Mouse (Mus musculus): ENCODE results near the gene Asna1. TPM values are rescaled to one million over a fixed set of nuclear protein-coding genes. Genes with fewer than 3 reads are reported as not detected.
A peak's percentile ranks its signal among the peaks of the same experiment; 100 is the strongest.

Asna1 gene
- total RNA-seq, 2 experiments from 2014 or later: 45.6 to 48.2 TPM

GRCm38 (mm10) chr8:85035165-85035727, 10.2 kb upstream of the Asna1 start:
- DNase-seq: no peak

GRCm38 (mm10) chr8:85034764-85035163, 9.7 kb upstream of the Asna1 start:
- peak; percentile 50 for DNase-seq

GRCm38 (mm10) chr8:85033867-85034266, 8.8 kb upstream of the Asna1 start:
- no peak for DNase-seq

GRCm38 (mm10) chr8:85032622-85033311, 7.7 kb upstream of the Asna1 start:
- no peak for DNase-seq

- no peak for DNase-seq
Observed at GRCm38 (mm10) chr8:85029271-85029670, 4.2 kb upstream of the Asna1 start.

GRCm38 (mm10) chr8:85027922-85028321, 2.8 kb upstream of the Asna1 start:
- no peak for DNase-seq

- DNase-seq: no peak
Observed at GRCm38 (mm10) chr8:85027516-85027855, 2.4 kb upstream of the Asna1 start.

- peak; percentile 96 for DNase-seq
Observed at GRCm38 (mm10) chr8:85026670-85027515, 1.8 kb upstream of the Asna1 start, which contains the start of gene Trir. Gene Trir, plus strand, starts transcription at chr8:85026823.

- no peak for DNase-seq
Observed at GRCm38 (mm10) chr8:85023846-85024245, 1.2 kb downstream of the Asna1 start.

GRCm38 (mm10) chr8:85021514-85022055, 3.5 kb downstream of the Asna1 start:
- no peak for DNase-seq

- no peak for DNase-seq
Observed at GRCm38 (mm10) chr8:85017209-85017608, 7.9 kb downstream of the Asna1 start.

GRCm38 (mm10) chr8:85016724-85017123, 8.4 kb downstream of the Asna1 start:
- no peak for DNase-seq

- no peak for DNase-seq
Observed at GRCm38 (mm10) chr8:85014431-85014830, 10.7 kb downstream of the Asna1 start, which contains the start of gene Best2. Gene Best2, minus strand, starts transcription at chr8:85014531.

- DNase-seq: no peak
Observed at GRCm38 (mm10) chr8:85013230-85013840, 11.7 kb downstream of the Asna1 start.

GRCm38 (mm10) chr8:85011242-85011641, 13.8 kb downstream of the Asna1 start:
- DNase-seq: no peak

GRCm38 (mm10) chr8:85007686-85008085, 17.4 kb downstream of the Asna1 start:
- DNase-seq: no peak

GRCm38 (mm10) chr8:84997649-84998295, 27.3 kb downstream of the Asna1 start:
- peak; percentile 83 for DNase-seq

GRCm38 (mm10) chr8:84996978-84997377, 28.1 kb downstream of the Asna1 start:
- DNase-seq: no peak

- DNase-seq: no peak
Observed at GRCm38 (mm10) chr8:84995680-84996079, 29.4 kb downstream of the Asna1 start.

- DNase-seq: no peak
Observed at GRCm38 (mm10) chr8:84994375-84994774, 30.7 kb downstream of the Asna1 start.

- DNase-seq: no peak
Observed at GRCm38 (mm10) chr8:84990836-84991235, 34.2 kb downstream of the Asna1 start.

GRCm38 (mm10) chr8:84990349-84990748, 34.7 kb downstream of the Asna1 start, which contains the start of gene Hook2:
Gene Hook2, plus strand, starts transcription at chr8:84990603.
- DNase-seq: peak; percentile 96

Data from gastrocnemius, postnatal 25 days (tissue).